In genomic region chr13:111204580-111205285, GRCm38 (mm10) we compare ENCODE assay signal across 11 mouse cellular contexts. TPM values are rescaled to one million over a fixed set of nuclear protein-coding genes. Genes with fewer than 3 reads are reported as not detected.
DNase-seq lines count a peak whose midpoint lies in the region; ATAC-seq lines count a peak whose summit lies in the region.
"Had no signal": no experiment of that assay in that cellular context is flagged by ENCODE, and none has a peak within 500 bp of the region (broad histone marks: within the 10 kb centered on the region; RNA-seq: fewer than 3 reads in every experiment).

No protein-coding gene starts in this region.

- no peak overlapping the region for H3K4me3 ChIP-seq in forebrain, embryonic 15.5 days
- no peak overlapping the region for H3K4me3 ChIP-seq in forebrain, embryonic 11.5 days (ENCODE audit: low read depth, low read length)
- no peak overlapping the region for H3K4me3 ChIP-seq in kidney, embryonic 14.5 days (ENCODE audit: low read length)
- H3K4me3 ChIP-seq: erythroblast, embryonic 14.5 days had no signal

- H3K4me1 ChIP-seq in forebrain, embryonic 15.5 days, result no peaks in the 10 kb centered on the region
- no peaks in the 10 kb centered on the region for H3K4me1 ChIP-seq in forebrain, embryonic 11.5 days (replicated peaks; ENCODE audit: control insufficient read depth, insufficient read depth, low read length)
- no peaks in the 10 kb centered on the region for H3K4me1 ChIP-seq in kidney, embryonic 14.5 days (ENCODE audit: control insufficient read depth, insufficient read depth, low read length)

- DNase-seq in forebrain, embryonic 11.5 days (ENCODE audit: low spot score), result no peak
- DNase-seq in right cerebral cortex, adult 18-20 months, result peak; percentile 49
- DNase-seq in right cerebral cortex, postnatal 14 days, result no peak
- DNase-seq in heart, adult 9 months (ENCODE audit: low spot score in 2 of 2), result peak; percentile 8 to 16
- DNase-seq: lung, adult 18-20 months had no signal

- no peaks in the 10 kb centered on the region for H3K36me3 ChIP-seq in forebrain, embryonic 15.5 days
- H3K36me3 ChIP-seq in forebrain, embryonic 11.5 days (ENCODE audit: control insufficient read depth, insufficient read depth, low read length), result no peaks in the 10 kb centered on the region
- H3K36me3 ChIP-seq in kidney, embryonic 14.5 days (ENCODE audit: control insufficient read depth, insufficient read depth, low read length), result no peaks in the 10 kb centered on the region

- no peak overlapping the region for H3K27ac ChIP-seq in forebrain, embryonic 15.5 days (replicated peaks)
- H3K27ac ChIP-seq in forebrain, embryonic 11.5 days (ENCODE audit: low read depth, low read length), result no peak overlapping the region
- no peak overlapping the region for H3K27ac ChIP-seq in kidney, embryonic 14.5 days (ENCODE audit: low read depth, low read length)
- H3K27ac ChIP-seq: kidney, postnatal 0 days had no signal

- no peak overlapping the region for H3K4me2 ChIP-seq in forebrain, embryonic 15.5 days (replicated peaks)
- H3K4me2 ChIP-seq in forebrain, embryonic 11.5 days (ENCODE audit: low read depth, low read length, severe bottlenecking), result no peak overlapping the region
- no peak overlapping the region for H3K4me2 ChIP-seq in kidney, embryonic 14.5 days (replicated peaks; ENCODE audit: low read depth, low read length)

- no peaks in the 10 kb centered on the region for H3K9me3 ChIP-seq in forebrain, embryonic 15.5 days
- H3K9me3 ChIP-seq in forebrain, embryonic 11.5 days (ENCODE audit: control insufficient read depth, low read length), result no peaks in the 10 kb centered on the region
- no peaks in the 10 kb centered on the region for H3K9me3 ChIP-seq in kidney, embryonic 14.5 days (ENCODE audit: control insufficient read depth, low read length)

- peak; percentile 84 for ATAC-seq in forebrain, embryonic 15.5 days (replicated peaks)
- no peak for ATAC-seq in forebrain, embryonic 11.5 days (replicated peaks; ENCODE audit: low FRiP score)
- no peak for ATAC-seq in kidney, embryonic 14.5 days (ENCODE audit: low FRiP score, low TSS enrichment)
- no peak for ATAC-seq in erythroblast, adult 5-6 weeks (replicated peaks; ENCODE audit: low FRiP score, poor library complexity, severe bottlenecking)
- ATAC-seq in monocyte, adult 5-6 weeks (replicated peaks; ENCODE audit: insufficient number of reproducible peaks, low FRiP score, low TSS enrichment, poor library complexity, severe bottlenecking), result no peak

- no peaks in the 10 kb centered on the region for H3K27me3 ChIP-seq in forebrain, embryonic 15.5 days
- H3K27me3 ChIP-seq in forebrain, embryonic 11.5 days (ENCODE audit: control insufficient read depth, insufficient read depth, low read length), result no peaks in the 10 kb centered on the region
- H3K27me3 ChIP-seq in kidney, embryonic 14.5 days (ENCODE audit: control insufficient read depth, insufficient read depth, low read length), result no peaks in the 10 kb centered on the region

- 70% methylated on average over 11 of the region's 11 CpGs for WGBS in forebrain, embryonic 15.5 days
- 83% methylated on average over 11 of the region's 11 CpGs for WGBS in forebrain, embryonic 11.5 days
- WGBS in kidney, embryonic 14.5 days, result 88% methylated on average over 11 of the region's 11 CpGs

- H3K9ac ChIP-seq in forebrain, embryonic 15.5 days (replicated peaks), result no peak overlapping the region
- H3K9ac ChIP-seq in forebrain, embryonic 11.5 days (ENCODE audit: low read length), result no peak overlapping the region
- no peak overlapping the region for H3K9ac ChIP-seq in kidney, embryonic 14.5 days (ENCODE audit: low read depth, low read length)

RNA-seq across cellular contexts. Expression of gene Actbl2, which starts 50.1 kb away (rescaled TPM):
- not detected in 2 replicates for polyA plus RNA-seq in forebrain, embryonic 15.5 days (2015; fragmentation: Nextera tagmentation; extraction: Ambion mirVana)
- polyA plus RNA-seq in forebrain, embryonic 11.5 days (2014; fragmentation: Nextera tagmentation; extraction: Ambion mirVana), result not detected in 2 replicates
- not detected in 2 replicates for polyA plus RNA-seq in kidney, embryonic 14.5 days (2014; fragmentation: Nextera tagmentation; extraction: Ambion mirVana)
- not detected in 2 replicates for total RNA-seq in erythroblast, adult 5-6 weeks (2015; ENCODE audit: low replicate concordance)
- 0.14 TPM in 1 of 2 replicates, not detected in the other for total RNA-seq in erythroblast, adult 5-6 weeks (2017; ENCODE audit: low replicate concordance)
- not detected in 3 replicates for total RNA-seq in monocyte, adult 5-6 weeks (2017)
- polyA plus RNA-seq: erythroblast, embryonic 14.5 days; kidney, postnatal 0 days had no signal

Comparison
In these comparisons a context has a peak if more than half of its experiments do, and no peak if none do; other contexts are left out.
1. DNase-seq: peak in right cerebral cortex, adult 18-20 months (single experiment) and heart, adult 9 months (2 of 2); none in forebrain, embryonic 11.5 days (single experiment) and right cerebral cortex, postnatal 14 days (single experiment).